Mouse (Mus musculus) heart, adult 2 months (tissue): ENCODE measurements at regions not wholly inside any gene's neighbourhood (a gene's known extent, or its start where the extent isn't known, plus 50 kb on each side); places are given as distances from the start of the nearest gene placed in this dataset.

Experiments used
- CTCF ChIP-seq: fragments of 200-600 bp; IDR thresholded peaks from 2 replicates; pipeline ENCODE4 v1.8.1; 2022; ENCODE audit warnings: antibody characterized with exemption, mild to moderate bottlenecking, moderate library complexity
- EP300 ChIP-seq: fragments of 200-500 bp; IDR thresholded peaks from 2 replicates; pipeline ENCODE4 v1.6.1; 2011; ENCODE audit warnings: low read depth, low read length, control low read depth; ENCODE audit not compliant: insufficient read depth

DNA sequence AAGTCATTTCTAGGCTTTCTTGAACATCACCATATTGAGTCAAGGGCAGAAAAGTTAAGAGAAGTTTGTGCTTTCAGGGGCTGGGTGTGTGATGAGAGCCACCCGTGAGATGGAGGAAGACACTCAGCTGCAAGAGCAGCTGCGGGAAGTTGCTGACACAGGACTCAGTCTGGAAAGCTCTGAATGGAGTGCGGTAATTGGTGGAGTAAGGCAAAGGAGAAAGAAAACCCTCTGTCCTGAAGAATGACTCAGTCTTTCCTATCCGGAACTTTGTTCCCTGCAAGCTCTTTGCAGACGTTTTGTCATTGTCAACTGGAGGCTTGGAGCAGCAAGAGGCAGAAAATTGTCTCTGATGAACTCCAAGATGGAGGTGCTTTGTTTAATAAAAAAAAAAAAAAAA, 102.6 kb upstream of the Lsamp start:
- TF ChIP-seq CTCF (no peak), EP300 (no peak)
